Mouse (Mus musculus) heart, postnatal 10 days (tissue): ENCODE results near the gene Bpi. TPM values are rescaled to one million over a fixed set of nuclear protein-coding genes. Genes with fewer than 3 reads are reported as not detected.

Experiments
- microRNA-seq, 2 experiments: library from miRNA; unstranded; fragments of <30 nt; microRNA quantifications; one replicate each; pipeline ENCODE4 v1.2.0; 2022
- total RNA-seq, 2 experiments: library from RNA; stranded (reverse); gene quantifications; 2 replicates each; pipeline ENCODE4 v1.2.3; 2021

Bpi gene
- total RNA-seq, 2 experiments from 2014 or later: not detected

Small RNAs within 50 kb of the gene (microRNA-seq; reads per million reads assigned to microRNA genes)
- 0 to 1.0 reads per million in 2 experiments for gene Mir7685

Other genes with a start within 250 kb of the Bpi start
- gene Tti1, start 229.7 kb upstream of the Bpi start, total RNA-seq: 10 to 100 TPM; 21.3 to 26.1 TPM
- 10 to 100 TPM; 30.0 to 32.4 TPM for gene Rprd1b, start 229.6 kb upstream of the Bpi start, total RNA-seq
- gene Tgm2, start 111.7 kb upstream of the Bpi start, total RNA-seq: 100 to 1,000 TPM; 162 to 208 TPM
- gene D630003M21Rik, start 28.9 kb upstream of the Bpi start, total RNA-seq: 1 to 10 TPM; 8.6 to 8.7 TPM
- gene Lbp, start 48.4 kb downstream of the Bpi start, total RNA-seq: 1 to 10 TPM; 5.9 to 6.6 TPM
- under 1 TPM in 1 of 2 experiments, not detected in 1; 0.24 TPM for gene Snhg11, start 117.5 kb downstream of the Bpi start, total RNA-seq
- 10 to 100 TPM; 30.5 to 33.3 TPM for gene Ralgapb, start 151.8 kb downstream of the Bpi start, total RNA-seq
- 10 to 100 TPM in 1 of 2 experiments, 1 to 10 TPM in 1; 5.5 to 19.7 TPM for gene Adig, start 244.5 kb downstream of the Bpi start, total RNA-seq